Mouse (Mus musculus) spleen, adult 2 months (tissue): ENCODE measurements at regions not wholly inside any gene's neighbourhood (a gene's known extent, or its start where the extent isn't known, plus 50 kb on each side); places are given as distances from the start of the nearest gene placed in this dataset.

Source experiments
- CTCF ChIP-seq: fragments of 200-500 bp; IDR thresholded peaks from 2 replicates; pipeline ENCODE4 v1.5.1; 2011; ENCODE audit warnings: mild to moderate bottlenecking, inconsistent platforms; ENCODE audit not compliant: insufficient read depth, insufficient read length, insufficient replicate concordance; ENCODE audit errors: extremely low read depth
- POLR2A ChIP-seq: fragments of 200-500 bp; IDR thresholded peaks from 2 replicates; pipeline ENCODE4 v1.6.1; 2011; ENCODE audit warnings: low read depth, low read length, inconsistent platforms

GRCm38 (mm10) chr6:147817262-147817661 lies 229.8 kb upstream of the Far2 start:
- TF ChIP-seq CTCF, result no peak
- TF ChIP-seq POLR2A, result no peak
